Mouse (Mus musculus) T-cell, adult 2 months (primary cell): ENCODE data around the gene Gpr153.

Experiments used
- DNase-seq: peaks from one replicate; pipeline ENCODE4 v3.0.0; 2022; ENCODE audit warnings: low spot score

Gene Gpr153

DNA sequence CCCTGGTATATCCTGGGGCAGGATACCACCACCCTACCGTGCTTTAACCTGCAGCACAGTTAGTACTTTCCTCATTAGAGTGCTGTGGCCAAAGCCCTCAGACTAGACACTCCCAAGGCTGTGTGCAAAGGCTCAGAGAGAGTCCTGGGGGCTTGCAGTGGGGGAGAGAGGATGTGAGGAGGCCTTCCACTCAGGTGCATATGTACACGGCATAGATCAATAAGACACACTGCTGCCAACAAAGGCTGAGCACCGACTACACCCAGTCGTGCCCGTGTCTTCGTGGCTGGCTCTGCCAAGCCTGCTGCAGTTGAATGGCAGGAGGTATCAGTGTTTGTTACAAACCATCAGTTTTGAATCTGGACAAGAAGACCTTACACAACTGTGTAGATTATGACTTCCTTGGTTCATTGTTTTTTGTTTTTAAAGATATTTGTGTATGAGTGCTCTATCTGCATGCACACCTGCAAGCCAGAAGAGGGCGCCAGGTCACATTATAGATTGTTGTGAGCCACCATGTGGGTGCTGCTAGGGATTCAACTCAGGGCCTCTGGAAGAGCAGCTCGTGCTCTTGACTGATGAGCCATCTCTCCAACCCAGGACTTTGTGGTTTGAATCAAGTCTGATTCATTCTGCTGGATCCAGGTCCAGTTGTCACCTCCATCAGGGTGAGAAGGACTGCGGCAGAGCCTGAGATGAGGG, 9.0 kb upstream of the Gpr153 start:
- DNase-seq = no peak

DNA sequence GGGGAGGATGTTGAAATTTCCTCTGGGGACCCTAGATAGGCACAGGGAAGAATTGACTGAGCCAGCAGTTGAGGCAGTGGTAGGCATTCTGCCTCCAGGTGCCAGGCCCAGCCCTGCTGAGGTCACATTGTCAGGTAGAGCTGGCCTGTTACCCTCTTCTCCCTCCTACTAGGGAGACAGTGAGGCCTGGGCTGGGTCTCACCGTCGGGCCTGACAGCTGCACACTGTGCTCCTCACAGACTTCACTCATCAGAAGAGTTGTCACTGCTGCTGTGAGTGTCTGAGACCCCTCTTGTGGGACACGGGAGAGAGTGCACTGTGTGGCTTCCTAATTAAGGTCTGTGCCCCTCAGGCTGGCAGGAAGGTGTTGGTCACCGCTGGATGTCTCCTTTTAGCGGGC, 8.2 kb upstream of the Gpr153 start:
- DNase-seq = no peak

DNA sequence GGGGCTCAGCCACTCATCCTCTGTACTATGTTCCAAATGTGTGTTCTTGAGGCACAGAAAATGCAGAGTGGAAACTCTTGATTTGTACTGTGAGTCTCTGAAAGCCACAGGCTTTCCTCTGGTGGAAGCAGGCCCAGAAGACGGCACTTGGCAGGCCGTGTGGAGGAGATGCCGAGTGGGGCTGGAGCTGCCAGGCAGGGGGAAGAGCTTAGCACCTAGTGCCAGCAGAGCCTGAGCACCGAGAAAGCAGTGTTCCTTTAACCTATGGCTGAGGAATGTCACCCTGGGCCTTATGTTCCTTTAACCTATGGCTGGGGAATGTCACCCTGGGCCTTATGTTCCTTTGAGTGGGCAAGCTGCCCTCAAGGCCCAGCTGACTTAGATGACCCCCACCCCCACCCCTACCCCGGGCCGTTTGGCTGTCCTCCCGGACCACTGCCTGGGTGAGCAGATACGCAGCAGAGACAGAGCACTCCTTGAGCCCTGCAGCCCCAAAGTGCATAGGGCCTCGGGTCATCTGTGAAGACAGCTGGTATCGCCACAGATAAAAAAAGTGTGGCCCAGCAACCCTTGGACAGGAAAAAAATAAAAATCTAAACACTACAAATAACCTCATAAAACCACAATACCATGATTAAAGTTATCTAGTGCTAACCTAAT, 7.7 kb upstream of the Gpr153 start:
- DNase-seq = no peak

DNA sequence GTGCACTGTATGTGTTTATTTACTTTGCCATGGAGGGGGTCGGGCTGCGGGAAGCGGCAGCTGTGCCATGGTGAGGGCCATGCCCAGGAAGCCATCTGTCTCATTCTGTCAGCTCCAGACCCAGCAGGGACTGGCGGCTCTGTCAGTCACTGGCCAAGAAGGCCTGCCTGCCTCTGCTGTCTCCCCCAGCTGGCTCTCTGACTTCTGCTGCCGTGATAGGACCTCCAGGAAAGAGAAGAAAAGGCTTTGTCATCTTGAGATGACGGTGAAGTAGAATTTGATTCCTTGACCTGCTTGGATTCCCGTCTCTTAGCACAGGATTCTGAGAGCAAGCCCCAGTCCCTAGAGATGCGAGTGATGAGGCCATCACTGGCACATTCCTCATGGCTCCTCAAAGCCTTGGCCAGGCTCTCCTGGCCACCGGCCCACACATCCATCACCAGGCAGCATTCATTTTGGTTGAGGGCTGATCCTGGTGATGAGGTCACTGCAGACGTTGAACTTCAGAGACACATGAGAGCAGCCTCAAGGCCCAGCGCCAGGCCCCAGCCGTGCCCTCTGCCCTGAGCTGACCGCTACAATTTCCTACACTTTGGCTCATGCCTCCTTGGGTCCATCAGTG, 6.2 kb upstream of the Gpr153 start:
- DNase-seq = no peak

DNA sequence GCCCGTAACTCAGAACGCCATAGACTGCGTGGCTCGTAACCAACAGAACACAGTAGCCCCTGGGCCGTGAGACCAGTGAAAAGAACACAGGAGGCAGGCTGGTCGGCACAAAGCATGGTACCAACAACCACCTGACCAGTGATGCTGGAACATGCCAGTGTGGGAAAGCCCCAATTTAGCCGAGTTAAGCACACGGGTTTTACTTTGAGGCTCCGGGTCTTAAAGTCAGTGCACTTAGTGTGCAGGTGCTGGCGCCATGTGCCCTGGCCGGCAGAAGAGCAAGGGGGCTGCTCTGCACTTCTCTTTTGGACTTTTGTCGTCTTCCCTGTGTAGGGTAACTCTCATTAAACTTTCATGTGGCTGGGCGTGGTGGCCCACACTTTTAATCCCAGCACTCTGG, 4.1 kb upstream of the Gpr153 start:
- DNase-seq = no peak

DNA sequence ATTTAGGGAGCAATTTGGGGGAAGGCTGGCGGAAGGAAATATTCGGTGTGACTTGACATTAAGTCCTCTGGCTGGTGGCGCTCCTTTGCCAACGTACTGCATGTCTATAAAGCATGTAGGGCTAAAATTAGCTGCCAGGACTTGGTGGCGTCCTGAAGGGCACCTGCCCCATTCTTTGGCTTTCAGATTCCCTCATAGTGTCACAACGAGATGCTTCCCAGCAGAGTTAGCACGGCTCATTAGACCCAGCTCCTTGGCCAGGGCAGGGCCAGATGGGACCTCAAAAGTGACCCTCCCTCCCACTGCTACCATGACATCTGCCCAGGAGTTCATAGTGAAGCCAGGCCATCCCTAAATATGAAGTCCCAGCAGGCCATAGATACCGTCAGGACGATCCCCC, 3.4 kb upstream of the Gpr153 start:
- no peak for DNase-seq

DNA sequence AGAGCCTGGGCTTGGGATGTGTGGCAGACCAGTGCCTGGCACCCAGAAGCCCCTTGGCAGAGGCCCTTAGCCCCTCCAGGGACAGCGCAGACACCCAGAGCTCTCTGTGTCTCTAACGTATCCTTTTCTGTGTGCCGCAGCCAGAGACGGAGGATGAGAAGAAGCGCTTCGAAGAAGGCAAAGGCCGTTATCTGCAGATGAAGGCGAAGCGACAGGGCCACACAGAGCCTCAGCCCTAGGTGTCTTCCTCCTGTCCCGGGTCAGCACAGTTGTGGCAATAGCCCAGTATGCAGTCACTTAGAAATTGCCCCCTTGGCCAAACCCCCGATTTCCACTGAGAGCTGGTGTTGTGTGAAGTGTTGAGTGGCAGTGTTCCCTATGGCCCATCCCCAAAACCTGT, 2.7 kb upstream of the Gpr153 start:
- DNase-seq = no peak

DNA sequence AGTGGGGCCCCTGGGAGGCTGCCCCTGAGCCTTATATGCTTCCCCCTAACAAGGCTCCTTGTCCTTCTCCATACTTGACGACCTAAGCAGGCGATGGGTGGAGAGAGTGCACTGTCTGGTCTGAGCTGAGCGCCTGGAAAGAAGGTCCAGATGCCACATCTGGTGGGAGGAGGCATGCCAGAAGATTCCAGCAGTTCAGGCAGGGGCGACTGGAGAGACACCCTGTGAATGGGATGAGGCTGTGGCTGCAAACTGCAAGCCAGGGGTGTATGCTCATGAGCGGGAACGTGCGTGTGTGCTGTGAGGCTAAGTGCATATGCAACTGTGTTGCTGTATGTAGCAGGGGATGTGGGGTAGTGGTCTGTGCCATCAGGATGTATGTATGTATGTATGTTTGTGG, 2.0 kb upstream of the Gpr153 start:
- DNase-seq = no peak

DNA sequence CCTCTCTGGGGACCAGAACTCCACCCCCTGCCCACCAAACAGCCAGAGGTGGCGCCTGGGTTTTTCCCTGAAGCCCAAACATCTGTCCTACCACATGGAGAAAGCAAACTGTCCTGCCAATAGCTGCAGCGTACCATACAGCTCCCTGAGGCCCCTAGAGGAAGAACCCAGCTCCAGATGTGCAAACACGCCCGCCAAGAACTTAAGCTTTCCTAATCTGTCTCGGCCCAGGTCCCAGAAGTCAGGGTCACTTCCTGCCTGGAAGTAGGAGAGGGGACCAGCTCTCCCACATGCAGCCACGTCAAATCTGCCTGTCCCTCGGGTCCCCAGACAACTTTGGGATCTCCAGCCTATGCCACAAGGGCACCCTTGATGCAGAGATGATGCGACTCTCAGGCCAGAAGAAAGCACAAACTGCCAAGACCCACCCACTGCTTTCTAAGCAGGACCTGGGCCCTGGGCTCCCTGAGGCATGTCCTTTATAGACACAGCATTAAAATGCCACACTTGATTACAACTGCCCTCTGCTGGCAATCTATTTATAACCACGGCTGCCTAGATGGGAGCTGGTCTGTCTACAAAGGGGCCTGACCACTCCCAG, 1.5 kb upstream of the Gpr153 start:
- no peak for DNase-seq

DNA sequence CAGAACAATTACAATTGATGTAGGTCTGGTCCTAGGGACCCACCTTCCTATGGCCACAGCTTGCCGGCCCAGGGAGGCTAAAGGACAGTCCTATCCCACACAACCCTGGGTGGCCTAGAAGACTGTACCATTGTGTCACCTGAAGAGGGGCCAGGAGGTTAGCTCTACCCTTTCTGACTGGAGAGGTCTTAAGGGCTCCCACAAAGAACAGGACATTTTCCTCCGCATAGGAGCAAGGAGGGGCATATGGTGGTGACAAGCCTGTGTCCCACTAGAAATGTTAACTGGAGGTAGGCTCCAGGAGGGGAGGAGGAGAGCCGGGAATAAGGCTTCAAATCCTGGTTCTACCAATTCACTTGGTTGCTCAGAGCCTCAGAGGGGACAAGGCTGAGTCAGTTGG, 841 bp upstream of the Gpr153 start:
- DNase-seq = no peak

DNA sequence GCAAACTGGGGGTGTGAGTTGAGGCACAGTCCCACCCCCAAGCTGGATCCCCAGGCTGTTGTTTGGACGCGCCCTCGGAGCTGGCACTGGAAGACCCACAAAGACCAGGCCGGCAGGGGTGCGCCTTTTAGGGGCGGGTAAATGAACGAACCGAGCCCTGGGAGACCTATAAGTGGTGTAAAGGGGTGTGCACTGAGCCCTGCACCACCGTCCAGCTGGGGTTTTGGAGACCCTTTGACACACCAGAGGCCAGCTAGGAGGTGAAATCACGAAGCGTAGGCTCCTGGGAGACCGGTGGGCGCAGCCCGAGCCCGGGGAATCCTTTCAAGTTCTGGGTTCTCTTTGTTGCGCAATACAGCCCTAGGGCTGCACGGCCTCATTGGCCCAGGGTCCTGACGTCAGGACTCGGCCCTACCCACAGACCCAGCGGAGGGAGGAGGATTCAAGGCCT, 674 bp downstream of the Gpr153 start:
- no peak for DNase-seq

DNA sequence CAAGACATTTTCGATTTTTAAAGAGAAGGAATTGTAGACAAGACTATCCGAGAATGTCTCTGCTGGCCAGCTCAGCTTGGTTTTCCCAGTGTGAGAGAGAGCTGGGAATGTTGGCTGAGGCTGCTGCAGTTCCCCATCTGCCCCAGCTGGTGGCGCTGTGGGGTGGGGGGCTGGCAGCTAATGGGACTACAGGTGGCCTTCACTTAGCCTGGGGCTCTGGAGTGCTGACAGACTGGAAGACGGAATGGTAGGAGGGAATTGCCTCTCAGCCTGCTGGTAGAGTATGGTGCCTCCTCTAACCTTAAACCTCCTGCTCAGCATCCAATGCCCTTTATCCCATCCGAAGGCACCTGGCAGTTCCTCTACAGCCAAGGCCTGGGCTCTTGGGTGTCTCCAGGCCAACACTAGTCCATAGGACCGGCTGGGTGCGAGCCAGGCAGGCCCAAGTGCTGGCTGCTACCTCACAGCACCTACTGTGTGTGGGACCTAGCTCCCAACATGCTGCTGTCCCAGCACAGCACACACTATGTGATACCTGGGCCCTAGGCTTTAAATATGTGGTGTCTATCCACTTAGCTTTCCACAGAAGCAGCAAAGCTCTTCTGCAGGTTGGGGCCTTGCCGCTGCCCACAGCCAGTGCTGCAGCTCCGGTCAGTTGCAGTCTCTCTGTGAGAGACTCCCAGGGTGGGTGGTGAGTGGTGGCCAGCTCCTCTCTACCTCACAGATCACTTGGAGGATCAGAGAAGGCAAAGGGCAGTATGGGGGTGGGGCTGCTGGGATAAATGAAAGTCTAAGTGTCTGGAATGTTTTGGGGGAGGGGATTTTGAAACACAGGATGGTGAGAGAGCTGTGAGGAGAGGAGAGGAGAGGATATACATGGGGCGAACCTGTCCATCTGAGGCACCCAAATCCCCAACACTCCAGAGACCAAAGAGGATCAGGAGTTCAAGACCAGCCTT, 2.6 kb downstream of the Gpr153 start:
- no peak for DNase-seq

DNA sequence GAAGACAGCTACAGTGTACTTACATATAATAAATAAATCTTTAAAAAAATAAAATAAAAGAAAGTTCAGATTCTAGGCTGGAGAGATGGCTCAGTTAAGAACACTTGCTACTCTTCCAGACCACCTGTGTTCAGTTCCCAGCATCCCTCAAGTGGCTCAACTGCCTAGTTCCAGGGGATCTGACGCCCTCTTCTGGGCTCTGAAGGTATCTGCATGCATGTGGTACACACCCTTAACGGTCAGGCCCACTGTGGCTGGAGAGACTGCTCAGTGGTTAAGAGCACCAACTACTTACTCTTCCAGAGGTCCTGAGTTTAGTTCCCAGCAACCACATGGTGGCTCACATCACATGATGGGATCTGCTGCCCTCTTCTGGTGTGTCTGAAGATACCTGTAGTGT, 3.9 kb downstream of the Gpr153 start:
- DNase-seq = no peak

DNA sequence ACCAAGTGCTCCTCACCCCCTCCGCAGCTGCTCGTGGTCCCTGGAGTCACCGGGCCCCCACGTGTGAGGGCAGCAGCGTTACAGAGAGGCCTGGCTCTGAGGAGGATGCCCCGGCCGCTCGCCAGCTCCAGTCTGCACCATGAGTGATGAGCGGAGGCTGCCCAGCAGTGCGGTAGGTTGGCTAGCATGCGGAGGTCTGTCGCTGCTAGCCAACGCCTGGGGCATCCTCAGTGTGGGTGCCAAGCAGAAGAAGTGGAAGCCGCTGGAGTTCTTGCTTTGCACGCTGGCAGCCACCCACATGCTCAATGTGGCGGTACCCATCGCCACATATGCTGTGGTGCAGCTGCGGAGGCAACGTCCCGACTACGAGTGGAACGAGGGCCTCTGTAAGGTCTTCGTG, 5.0 kb downstream of the Gpr153 start:
- no peak for DNase-seq

DNA sequence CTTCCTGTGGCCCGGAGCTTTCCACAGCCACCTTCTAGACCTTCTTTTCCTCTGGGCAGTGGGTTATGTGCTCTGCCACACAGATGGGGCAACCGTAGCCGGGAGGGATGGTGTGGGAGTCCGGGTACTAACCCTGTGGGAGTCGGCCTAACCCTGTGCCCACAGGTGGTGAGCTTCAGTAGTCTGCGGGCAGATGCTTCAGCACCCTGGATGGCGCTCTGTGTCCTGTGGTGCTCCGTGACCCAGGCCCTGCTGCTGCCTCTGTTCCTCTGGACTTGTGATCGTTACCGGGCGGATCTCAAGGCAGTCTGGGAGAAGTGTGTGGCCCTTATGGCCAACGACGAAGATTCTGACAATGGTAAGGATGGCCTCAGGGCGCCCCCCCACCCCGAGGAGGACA, 7.6 kb downstream of the Gpr153 start:
- no peak for DNase-seq

DNA sequence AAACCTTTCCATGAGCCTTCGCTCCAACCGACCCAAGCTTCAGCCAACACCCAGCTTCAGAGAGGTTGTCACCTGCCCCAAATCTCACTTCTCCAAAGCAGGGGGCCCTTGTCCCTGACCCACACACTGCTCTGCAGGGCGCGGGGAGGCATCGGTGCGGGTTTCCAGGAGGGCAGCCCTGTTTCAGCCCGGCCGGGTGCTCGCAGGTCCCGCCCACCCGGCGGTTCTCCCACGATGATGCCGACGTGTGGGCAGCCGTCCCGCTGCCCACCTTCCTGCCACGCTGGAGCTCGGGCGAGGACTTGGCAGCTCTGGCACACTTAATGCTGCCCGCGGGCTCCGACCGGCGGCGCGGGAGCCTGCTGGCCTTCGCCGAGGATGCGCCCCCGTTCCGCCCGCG, 8.7 kb downstream of the Gpr153 start:
- no peak for DNase-seq

DNA sequence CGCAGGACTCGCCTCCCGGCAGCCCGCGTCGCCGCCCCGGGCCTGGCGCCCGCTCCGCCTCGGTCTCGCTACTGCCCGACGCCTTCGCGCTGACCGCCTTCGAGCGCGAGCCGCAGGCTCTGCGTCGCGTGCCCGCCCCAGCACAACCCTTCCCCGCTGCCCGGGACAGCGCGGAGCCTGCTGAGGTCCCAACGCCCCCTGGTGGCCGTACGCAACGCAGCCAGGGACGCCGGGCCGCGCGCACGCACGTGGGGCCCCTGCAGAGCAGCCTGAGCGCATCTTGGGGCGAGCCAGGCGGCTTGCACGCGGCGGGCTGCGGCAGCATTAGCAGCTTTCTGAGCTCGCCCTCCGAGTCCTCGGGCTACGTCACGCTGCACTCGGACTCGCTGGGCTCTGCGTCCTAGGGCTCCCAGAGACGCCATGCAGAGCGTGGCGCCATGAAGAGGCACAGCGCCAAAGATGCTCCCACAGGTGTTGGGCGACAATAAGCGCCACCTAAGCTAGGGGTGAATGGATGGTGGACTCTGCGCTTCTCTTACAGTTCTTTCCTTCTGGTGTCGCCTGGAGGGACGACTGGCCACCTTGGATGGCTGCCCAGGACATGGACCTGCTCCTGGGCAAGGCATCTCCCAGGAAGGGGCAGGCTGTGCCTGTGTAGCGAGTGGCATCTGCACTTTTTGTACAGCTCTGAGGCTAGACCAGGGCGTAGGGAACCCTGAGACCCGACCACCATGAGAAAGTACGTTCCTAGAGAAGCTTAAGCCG, 9.3 kb downstream of the Gpr153 start:
- DNase-seq = peak; percentile 87

DNA sequence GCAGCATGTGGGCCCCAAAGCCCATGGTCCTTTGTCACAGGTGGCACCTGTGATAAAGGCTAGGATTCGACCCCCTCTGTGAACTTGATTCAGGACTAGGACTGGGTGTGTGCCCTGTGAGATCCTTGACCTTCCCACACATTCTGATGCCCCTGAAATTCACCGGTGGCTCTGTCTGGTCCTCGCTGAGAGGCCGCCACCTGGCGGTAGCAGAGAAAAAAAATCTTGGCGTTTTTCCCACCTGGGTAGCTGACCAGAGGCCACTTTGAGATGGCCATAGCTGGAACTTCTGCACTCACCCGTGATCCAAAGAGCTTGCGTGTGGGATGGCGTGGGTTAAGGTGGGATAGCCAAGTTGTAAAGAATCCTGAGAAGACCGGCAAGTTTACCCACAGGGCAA, 11.5 kb downstream of the Gpr153 start:
- no peak for DNase-seq

DNA sequence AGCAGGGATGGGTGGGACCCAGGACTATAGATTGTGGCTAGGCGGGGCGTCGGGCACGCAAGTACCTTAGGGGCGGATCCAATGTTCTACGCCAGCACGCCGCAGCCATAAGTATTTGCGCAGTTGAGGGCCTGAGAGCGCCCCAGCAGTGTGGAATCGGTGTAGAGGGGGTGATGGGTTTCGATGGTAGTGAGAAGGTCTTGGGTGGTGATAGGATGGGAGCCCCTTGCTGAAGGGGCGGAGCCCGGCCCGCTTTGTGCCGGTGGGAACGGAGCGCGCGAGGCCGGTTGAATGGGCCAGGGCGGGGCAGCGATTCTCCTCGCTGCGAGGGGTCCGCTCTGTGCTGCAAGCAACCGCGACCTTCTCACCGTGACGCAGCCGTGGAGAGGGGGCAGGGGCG, 12.2 kb downstream of the Gpr153 start:
- DNase-seq = no peak

DNA sequence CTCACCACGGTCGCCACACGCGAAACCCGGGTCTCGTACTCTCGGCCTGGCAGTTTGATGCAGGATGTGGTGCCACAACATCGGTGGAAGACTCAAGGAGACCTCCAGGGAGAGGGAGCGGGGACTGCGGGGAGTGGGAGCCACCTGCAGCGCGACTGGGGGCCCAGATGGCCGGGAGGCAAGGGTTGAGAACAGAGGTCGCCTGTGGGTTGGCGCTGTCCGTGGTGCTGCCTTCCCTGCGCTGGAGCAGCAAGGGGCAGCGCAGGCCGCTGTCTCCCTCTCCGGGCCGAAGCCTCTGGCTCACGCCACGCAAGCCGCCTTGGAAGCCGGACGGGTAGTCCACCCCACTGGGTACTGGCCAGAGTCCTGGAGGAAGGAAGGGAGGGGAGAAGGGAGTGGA, 12.9 kb downstream of the Gpr153 start:
- no peak for DNase-seq
